Mouse (Mus musculus) adrenal gland, postnatal 25 days (tissue): ENCODE results near the gene Guca2b. TPM values are rescaled to one million over a fixed set of nuclear protein-coding genes. Genes with fewer than 3 reads are reported as not detected.
"Not testable (repeated sequence)": the region's sequence is repeated elsewhere in the genome, so short reads cannot be mapped to it uniquely, and the experiment has no call there.

ENCODE experiments used
- DNase-seq: peaks from one replicate; pipeline ENCODE4 v3.0.0; 2021; ENCODE audit warnings: mixed read lengths
- total RNA-seq: library from RNA; stranded (reverse); gene quantifications from 2 replicates; pipeline ENCODE4 v1.2.3, GENCODE M21; 2021

Gene Guca2b
- total RNA-seq, 1 experiment from 2014 or later = not detected

GRCm38 (mm10) chr4:119657011-119657410, 1.7 kb downstream of the Guca2b start:
- no peak for DNase-seq

- no peak for DNase-seq
Measured at GRCm38 (mm10) chr4:119642666-119643065, 16.1 kb downstream of the Guca2b start.

- no peak for DNase-seq
Measured at GRCm38 (mm10) chr4:119638656-119639055, 20.1 kb downstream of the Guca2b start.

DNA sequence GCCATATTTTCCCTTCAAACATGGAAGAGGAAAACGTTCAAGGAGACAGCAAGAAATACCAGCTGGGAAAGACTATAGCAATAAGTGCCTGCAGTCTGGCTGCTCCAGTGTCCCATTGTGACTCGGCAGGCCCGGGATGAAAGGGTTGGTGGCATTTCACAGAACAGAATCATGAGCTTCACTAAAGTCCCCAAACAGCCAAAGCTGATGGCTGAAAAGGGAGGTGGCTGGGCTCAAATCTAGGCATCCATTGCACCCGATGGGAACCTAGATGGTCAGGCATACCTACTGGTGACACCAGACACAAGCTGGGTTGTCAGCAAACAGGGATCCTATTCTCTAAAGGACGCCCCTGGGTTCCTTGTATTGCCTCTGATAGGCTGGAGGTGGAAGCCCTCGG, 20.8 kb downstream of the Guca2b start:
- DNase-seq = no peak

DNA sequence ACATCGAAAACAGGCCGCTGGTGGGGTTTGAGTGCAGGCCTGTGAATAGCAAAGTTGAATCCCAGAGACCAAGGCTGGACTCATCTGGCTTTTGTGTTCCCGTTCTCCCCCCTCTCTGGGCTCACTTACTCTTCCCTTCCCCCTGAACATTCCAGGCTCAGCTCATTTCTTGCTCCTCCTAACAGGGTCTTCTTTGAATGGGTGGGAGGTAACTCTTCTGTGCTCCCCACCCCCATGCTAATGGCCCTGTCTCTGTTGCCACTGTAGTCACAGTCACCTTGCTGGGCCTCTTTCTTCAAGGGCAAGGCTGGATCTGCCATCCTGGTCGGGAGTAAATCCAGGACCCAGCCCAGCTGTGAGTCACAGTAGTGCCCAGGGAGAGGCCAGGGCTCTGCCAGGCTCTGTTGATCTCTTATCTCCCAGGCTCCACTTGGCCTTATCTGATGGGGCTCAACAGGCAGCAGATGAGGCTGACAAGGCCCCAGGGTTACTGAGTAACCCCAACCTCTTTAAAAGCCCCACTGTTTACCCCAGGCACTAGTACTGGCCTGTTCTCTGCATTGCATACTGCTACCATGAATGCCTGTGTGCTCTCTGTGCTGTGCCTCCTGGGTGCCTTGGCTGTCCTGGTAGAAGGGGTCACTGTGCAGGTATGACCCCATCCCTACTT, 21.4 kb downstream of the Guca2b start, which contains the start of gene Guca2a:
TSS of gene Guca2a (plus strand) at position 529 of the 670 bp plus-strand sequence.
- DNase-seq = peak; percentile 63

GRCm38 (mm10) chr4:119636731-119637130, 22.0 kb downstream of the Guca2b start:
- DNase-seq = no peak

GRCm38 (mm10) chr4:119635686-119636085, 23.1 kb downstream of the Guca2b start:
- no peak for DNase-seq

DNA sequence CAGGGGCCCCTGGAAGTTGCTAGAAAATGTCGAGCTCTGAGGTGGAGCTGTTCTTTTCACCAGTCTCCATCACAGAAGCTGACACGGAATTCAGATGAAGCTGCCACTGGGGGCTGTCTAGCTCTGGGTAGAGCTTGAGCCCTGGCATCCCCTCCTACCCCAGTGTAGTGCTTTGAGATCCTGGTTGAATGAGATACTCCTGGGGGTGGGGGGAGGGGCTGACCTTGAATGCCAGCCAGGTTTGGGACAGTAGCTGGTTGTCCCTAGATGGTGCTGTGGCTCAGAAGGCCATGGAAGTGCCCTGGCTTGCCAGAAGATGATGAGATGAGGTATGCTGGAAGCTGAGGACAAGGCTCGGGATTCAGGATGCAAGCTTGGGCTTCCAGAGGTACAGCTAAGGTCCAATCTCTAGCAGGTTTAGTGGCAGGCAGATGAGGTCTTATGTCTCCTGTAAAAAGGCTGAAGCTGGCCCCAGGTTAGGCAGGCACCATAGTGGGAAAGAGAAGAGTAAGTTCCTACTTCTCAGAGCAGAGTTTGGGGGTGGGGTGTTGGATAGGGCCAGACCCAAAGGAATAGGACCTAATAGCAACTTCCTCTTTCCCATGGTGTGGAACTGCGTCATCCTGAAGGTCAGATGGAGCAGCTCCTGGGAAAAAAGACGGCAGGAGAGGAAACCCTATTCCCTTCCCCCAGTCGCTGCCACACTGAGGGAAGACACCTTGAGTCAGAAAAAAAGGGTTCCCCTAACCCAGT, 23.7 kb downstream of the Guca2b start:
- no peak for DNase-seq

DNA sequence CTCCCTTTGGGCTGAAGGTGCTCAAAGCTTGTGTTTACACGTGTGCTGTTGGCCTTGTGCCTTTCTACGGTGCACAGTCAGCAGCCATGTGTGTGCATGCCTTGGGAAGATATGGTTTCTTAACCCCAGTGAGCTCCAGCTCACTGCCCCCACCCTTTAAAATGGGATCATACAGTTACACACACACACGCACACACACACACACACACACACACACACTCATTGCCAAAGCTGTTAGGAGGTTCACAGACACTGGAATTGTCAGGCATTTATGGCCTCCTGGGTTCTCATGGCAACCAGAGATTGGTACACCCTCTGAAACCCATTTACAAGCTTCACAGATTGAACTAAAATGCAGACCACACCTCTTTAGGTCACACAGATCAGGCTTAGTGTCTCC, 24.8 kb downstream of the Guca2b start:
- DNase-seq = no peak

- no peak for DNase-seq
Measured at GRCm38 (mm10) chr4:119633342-119633741, 25.4 kb downstream of the Guca2b start.

- no peak for DNase-seq
Measured at GRCm38 (mm10) chr4:119632721-119633120, 26.0 kb downstream of the Guca2b start.

- peak; percentile 39 for DNase-seq
Measured at GRCm38 (mm10) chr4:119631115-119631919, 27.4 kb downstream of the Guca2b start.

GRCm38 (mm10) chr4:119628363-119628762, 30.4 kb downstream of the Guca2b start:
- DNase-seq = not testable (repeated sequence)

DNA sequence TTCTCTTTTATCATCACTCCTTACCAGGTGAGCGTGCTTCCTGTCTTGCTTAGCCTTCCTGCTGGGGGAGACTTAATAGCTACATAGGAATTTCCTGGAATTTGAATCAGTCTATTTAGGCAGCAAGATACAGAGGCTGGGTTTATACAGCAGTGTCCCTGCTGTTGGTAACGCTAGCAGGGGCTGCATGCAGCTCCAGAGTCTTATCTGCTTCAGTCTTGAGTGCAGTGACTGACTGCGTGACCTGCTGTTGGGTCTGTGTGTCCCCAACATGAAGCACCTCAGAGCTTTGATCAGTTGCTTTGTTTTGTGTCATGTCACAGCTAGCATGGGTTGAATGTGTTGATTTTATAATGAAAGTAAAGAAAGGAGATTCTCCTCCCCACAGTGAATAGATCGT, 31.4 kb downstream of the Guca2b start:
- DNase-seq = no peak

- DNase-seq = no peak
Measured at GRCm38 (mm10) chr4:119626876-119627275, 31.9 kb downstream of the Guca2b start.

- DNase-seq = no peak
Measured at GRCm38 (mm10) chr4:119626081-119626645, 32.6 kb downstream of the Guca2b start.

- no peak for DNase-seq
Measured at GRCm38 (mm10) chr4:119614724-119615123, 44.0 kb downstream of the Guca2b start.

GRCm38 (mm10) chr4:119614078-119614477, 44.7 kb downstream of the Guca2b start:
- no peak for DNase-seq

- DNase-seq = no peak
Measured at GRCm38 (mm10) chr4:119609488-119609887, 49.3 kb downstream of the Guca2b start.
